Mouse (Mus musculus) midbrain, postnatal 0 days (tissue): ENCODE measurements around the gene Gm9833. TPM values are rescaled to one million over a fixed set of nuclear protein-coding genes. Genes with fewer than 3 reads are reported as not detected.

Source experiments
- ATAC-seq: fragments of 200-750 bp; cut with Nextera tagmentation; 2 replicates; pipeline ENCODE4 v1.8.0; 2017; ENCODE audit warnings: moderate number of reproducible peaks, mild to moderate bottlenecking, moderate TSS enrichment, moderate library complexity; ENCODE audit not compliant: low FRiP score
- DNase-seq: peaks from one replicate; pipeline ENCODE4 v3.0.0-alpha.2; 2015; ENCODE audit warnings: low spot score
- H3K27ac ChIP-seq: fragments of 300-500 bp; sonication (generic); 2 replicates; pipeline ENCODE4 v1.5.1; 2014; ENCODE audit warnings: low read depth, mild to moderate bottlenecking, low read length, mixed read lengths
- H3K27me3 ChIP-seq: fragments of 300-500 bp; sonication (generic); 2 replicates; pipeline ENCODE4 v1.6.1; 2014; ENCODE audit warnings: low read length, control low read depth, mixed read lengths; ENCODE audit not compliant: insufficient read depth
- H3K36me3 ChIP-seq: fragments of 300-500 bp; sonication (generic); 2 replicates; pipeline ENCODE4 v1.6.1; 2014; ENCODE audit warnings: low read length, control low read depth, mixed read lengths; ENCODE audit not compliant: insufficient read depth
- H3K4me1 ChIP-seq: fragments of 300-500 bp; sonication (generic); 2 replicates; pipeline ENCODE4 v1.6.1; 2014; ENCODE audit warnings: mild to moderate bottlenecking, control low read depth, antibody characterized with exemption, low read length, mixed read lengths; ENCODE audit not compliant: insufficient read depth
- H3K4me2 ChIP-seq: fragments of 300-500 bp; sonication (generic); 2 replicates; pipeline ENCODE4 v1.6.1; 2014; ENCODE audit warnings: low read depth, mild to moderate bottlenecking, low read length, mixed read lengths; ENCODE audit not compliant: poor library complexity, severe bottlenecking
- H3K4me3 ChIP-seq: fragments of 300-500 bp; sonication (generic); 2 replicates; pipeline ENCODE4 v1.5.1; 2014; ENCODE audit warnings: low read depth, mild to moderate bottlenecking, low read length, moderate library complexity
- H3K9ac ChIP-seq: fragments of 300-500 bp; sonication (generic); replicated peaks from 2 replicates; pipeline ENCODE4 v1.6.1; 2014; ENCODE audit warnings: mild to moderate bottlenecking, low read length, moderate library complexity, mixed read lengths; ENCODE audit not compliant: poor library complexity, severe bottlenecking
- H3K9me3 ChIP-seq: fragments of 300-500 bp; sonication (generic); 2 replicates; pipeline ENCODE4 v1.6.1; 2016; ENCODE audit warnings: low read length, control low read depth
- CTCF ChIP-seq: IDR thresholded peaks from 2 replicates; pipeline ENCODE4 v1.5.1; 2016; ENCODE audit warnings: antibody characterized with exemption, mild to moderate bottlenecking
- WGBS: fragments of 180-500 bp; shearing (Covaris S2); extraction: QIAGEN DNeasy Blood & Tissue Kit; methylation state at CpG from one replicate; pipeline ENCODE4 v1.1.7; 2014; 5-methylcytosine and 5-hydroxymethylcytosine counted together
- polyA plus RNA-seq: library from polyadenylated mRNA; unstranded; fragments of >200 nt; fragmentation: Nextera tagmentation; extraction: Ambion mirVana; gene quantifications from 2 replicates; pipeline ENCODE4 v1.2.1, GENCODE M21; 2015
- total RNA-seq: library from RNA; depleted of rRNA; stranded (reverse); fragments of >200 nt; gene quantifications from 2 replicates; pipeline ENCODE4 v1.2.3, GENCODE M21; 2014

Gm9833 gene
- total and polyA plus RNA-seq, 2 experiments from 2014 or later: 4.3 to 5.8 TPM

DNA sequence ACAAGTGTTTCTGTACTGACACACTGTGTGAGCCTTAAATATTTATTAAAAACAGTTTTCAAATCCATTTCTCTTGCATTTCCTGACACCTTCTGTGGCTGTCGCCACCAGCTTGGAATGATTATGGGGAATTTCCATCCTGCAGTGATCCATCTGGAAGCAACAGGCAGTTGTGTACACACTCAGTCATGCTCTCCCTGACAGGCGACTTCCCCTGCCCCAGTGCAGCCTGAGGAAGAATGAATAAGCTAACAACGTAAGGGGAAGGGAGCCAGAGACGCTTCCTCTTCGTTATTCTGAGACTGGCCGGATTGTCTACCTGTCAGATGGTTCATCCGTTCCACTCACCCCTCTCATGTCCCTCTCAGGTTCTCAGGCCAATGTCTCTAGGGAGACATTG is 4.6 kb downstream of the Gm9833 start:
- H3K27me3 ChIP-seq: no peaks in the 10 kb centered on the region
- H3K9ac ChIP-seq: no peak overlapping the region
- ATAC-seq (0 out of 2 replicates have a peak, but pooled peaks have one; percentile 13), DNase-seq (no peak)
- no peak overlapping the region for H3K4me3 ChIP-seq
- no peak overlapping the region for H3K4me2 ChIP-seq
- H3K27ac ChIP-seq: no peak overlapping the region
- no peaks in the 10 kb centered on the region for H3K9me3 ChIP-seq
- no peak for TF ChIP-seq CTCF
- no peaks in the 10 kb centered on the region for H3K4me1 ChIP-seq
- WGBS: 65% methylated on average over 7 of the region's 7 CpGs
- H3K36me3 ChIP-seq: no peaks in the 10 kb centered on the region

- ATAC-seq: 0 out of 2 replicates have a peak, but pooled peaks have one; percentile 7
- no peak for TF ChIP-seq CTCF
Measured at GRCm38 (mm10) chr3:10092914-10093313, 5.0 kb downstream of the Gm9833 start.

GRCm38 (mm10) chr3:10095076-10095622 is 7.2 kb downstream of the Gm9833 start:
- ATAC-seq (no peak), DNase-seq (no peak)
- Histone ChIP-seq H3K4me2 (no peak overlapping the region), H3K27ac (no peak overlapping the region), H3K9ac (no peak overlapping the region), H3K27me3 (no peaks in the 10 kb centered on the region), H3K4me1 (no peaks in the 10 kb centered on the region), H3K36me3 (no peaks in the 10 kb centered on the region), H3K9me3 (no peaks in the 10 kb centered on the region), H3K4me3 (no peak overlapping the region)
- WGBS: 90% methylated on average over 2 of the region's 2 CpGs
- no peak for TF ChIP-seq CTCF

More at GRCm38 (mm10) chr3:10092914-10093313, 5.0 kb downstream of the Gm9833 start:
- 89% methylated on average over 6 of the region's 6 CpGs for WGBS
- H3K4me3 ChIP-seq: no peak overlapping the region
- no peaks in the 10 kb centered on the region for H3K27me3 ChIP-seq
- no peaks in the 10 kb centered on the region for H3K36me3 ChIP-seq
- no peaks in the 10 kb centered on the region for H3K9me3 ChIP-seq
- no peak overlapping the region for H3K27ac ChIP-seq
- no peak overlapping the region for H3K4me2 ChIP-seq
- no peaks in the 10 kb centered on the region for H3K4me1 ChIP-seq
- no peak overlapping the region for H3K9ac ChIP-seq
- DNase-seq: no peak

DNA sequence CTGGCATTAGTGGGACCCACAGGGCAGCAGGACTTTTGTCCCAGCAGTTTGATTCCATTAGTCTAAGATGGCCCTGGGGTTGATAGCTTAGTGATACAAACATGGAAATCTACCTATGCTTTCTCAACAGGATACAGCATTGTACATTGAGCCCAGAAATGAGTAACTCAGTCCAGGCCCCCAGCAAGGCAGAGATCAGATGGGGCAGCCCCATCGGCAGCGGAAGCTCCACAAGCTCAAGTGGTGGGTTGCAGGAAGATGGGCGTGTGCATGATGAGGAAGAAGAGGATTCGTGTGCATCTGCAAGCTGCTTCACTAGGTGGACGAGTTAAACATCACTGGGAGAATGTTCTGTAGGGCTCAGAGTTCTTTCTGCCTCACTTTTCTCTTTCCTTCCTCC is 11.8 kb downstream of the Gm9833 start:
- DNase-seq (no peak), ATAC-seq (no peak)
- Histone ChIP-seq H3K9ac (no peak overlapping the region), H3K4me2 (no peak overlapping the region), H3K36me3 (no peaks in the 10 kb centered on the region), H3K4me3 (no peak overlapping the region), H3K4me1 (no peaks in the 10 kb centered on the region), H3K27ac (no peak overlapping the region), H3K9me3 (no peaks in the 10 kb centered on the region), H3K27me3 (no peaks in the 10 kb centered on the region)
- WGBS: 91% methylated on average over 5 of the region's 5 CpGs
- TF ChIP-seq CTCF: no peak

- no peak for TF ChIP-seq CTCF
- Histone ChIP-seq H3K4me2 (no peak overlapping the region), H3K27me3 (no peaks in the 10 kb centered on the region), H3K4me3 (no peak overlapping the region), H3K4me1 (no peaks in the 10 kb centered on the region), H3K27ac (no peak overlapping the region), H3K9ac (no peak overlapping the region), H3K9me3 (no peaks in the 10 kb centered on the region), H3K36me3 (no peaks in the 10 kb centered on the region)
- 86% methylated on average over 2 of the region's 2 CpGs for WGBS
- DNase-seq (no peak), ATAC-seq (no peak)
Measured at GRCm38 (mm10) chr3:10111570-10111969, 23.7 kb downstream of the Gm9833 start.

GRCm38 (mm10) chr3:10112196-10112595 is 24.3 kb downstream of the Gm9833 start:
- Histone ChIP-seq H3K9me3 (no peaks in the 10 kb centered on the region), H3K36me3 (no peaks in the 10 kb centered on the region), H3K4me3 (no peak overlapping the region), H3K27me3 (no peaks in the 10 kb centered on the region), H3K9ac (no peak overlapping the region), H3K4me1 (no peaks in the 10 kb centered on the region), H3K27ac (peak overlapping the region; percentile 47; the same call in 1 of the 2 replicates), H3K4me2 (no peak overlapping the region)
- DNase-seq (no peak), ATAC-seq (no peak)
- 72% methylated on average over 4 of the region's 4 CpGs for WGBS
- no peak for TF ChIP-seq CTCF
